Mouse (Mus musculus) adrenal gland, adult 8-10 months (tissue): Measurements from ENCODE around the gene Eya2. TPM values are rescaled to one million over a fixed set of nuclear protein-coding genes. Genes with fewer than 3 reads are reported as not detected.

ENCODE experiments used
- DNase-seq: peaks from one replicate; pipeline ENCODE4 v3.0.0; 2022
- total RNA-seq, 4 experiments: library from RNA; stranded (reverse); gene quantifications; 2 replicates each; pipeline ENCODE4 v1.2.4; 2022

Gene Eya2
- total RNA-seq, 4 experiments from 2014 or later: 2.1 to 5.0 (median 3.9) TPM

- DNase-seq: no peak
Observed at GRCm38 (mm10) chr2:165717182-165718176, 122.6 kb downstream of the Eya2 start.

DNA sequence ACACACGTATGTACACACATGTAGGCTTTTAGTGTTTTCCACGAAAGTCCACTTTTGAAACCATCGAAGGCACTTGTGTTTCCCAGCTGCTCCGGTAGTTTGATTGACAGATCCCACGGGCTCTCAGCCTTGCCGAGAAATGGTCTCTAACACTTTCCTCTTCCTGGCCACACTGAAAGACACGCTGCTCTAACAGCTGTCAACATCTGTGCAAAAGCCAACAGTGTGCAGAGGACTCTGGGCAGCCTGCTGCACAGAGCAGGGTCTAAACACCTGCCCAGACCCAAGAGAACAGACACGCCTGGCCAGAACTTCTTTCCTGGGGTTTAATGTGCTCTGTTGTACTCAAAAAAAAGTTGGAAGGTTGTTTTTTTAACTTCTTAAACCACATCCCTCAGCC is 124.5 kb downstream of the Eya2 start:
- no peak for DNase-seq

DNA sequence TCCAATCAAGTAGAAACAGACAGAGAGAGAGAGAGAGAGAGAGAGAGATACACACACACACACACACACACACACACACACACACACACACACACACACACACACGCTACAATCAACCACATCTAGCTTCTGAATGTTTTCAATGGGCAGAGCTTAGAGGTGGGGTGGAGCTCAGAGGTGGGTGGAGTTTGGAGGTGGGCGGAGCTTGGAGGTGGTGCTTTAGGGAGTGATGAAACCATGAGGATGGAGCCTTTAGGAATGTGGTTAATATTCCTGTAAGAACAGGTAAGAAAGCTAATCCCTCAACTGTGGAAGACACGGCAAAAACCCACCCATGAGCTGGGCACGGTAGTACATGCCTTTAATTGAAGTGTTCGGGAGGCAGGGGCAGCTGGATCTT is 127.1 kb downstream of the Eya2 start:
- no peak for DNase-seq

GRCm38 (mm10) chr2:165732552-165733238 is 137.9 kb downstream of the Eya2 start:
- DNase-seq: no peak

GRCm38 (mm10) chr2:165733701-165734100 is 138.9 kb downstream of the Eya2 start:
- DNase-seq: no peak

DNA sequence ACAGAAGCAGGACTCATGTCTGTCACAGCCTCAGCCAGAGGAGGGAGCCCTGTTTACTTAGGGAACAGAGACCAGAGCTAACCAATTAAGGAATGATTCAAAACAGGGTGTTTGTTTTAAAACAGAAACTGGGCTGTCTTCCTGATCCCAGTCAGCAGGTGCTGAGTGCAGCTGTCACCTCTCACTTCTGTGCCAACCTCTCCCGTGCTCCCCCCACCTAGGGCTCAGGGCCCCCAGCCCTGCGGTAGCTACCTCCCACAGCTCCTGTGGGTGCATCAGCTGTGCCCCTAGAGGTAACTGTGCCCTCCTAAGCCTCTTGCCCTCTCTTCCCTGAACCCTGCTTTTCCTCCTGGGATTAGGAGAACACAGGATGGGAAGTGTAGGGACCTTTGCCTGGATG is 141.5 kb downstream of the Eya2 start:
- no peak for DNase-seq

- DNase-seq: no peak
Observed at GRCm38 (mm10) chr2:165740381-165740780, 145.5 kb downstream of the Eya2 start.

DNA sequence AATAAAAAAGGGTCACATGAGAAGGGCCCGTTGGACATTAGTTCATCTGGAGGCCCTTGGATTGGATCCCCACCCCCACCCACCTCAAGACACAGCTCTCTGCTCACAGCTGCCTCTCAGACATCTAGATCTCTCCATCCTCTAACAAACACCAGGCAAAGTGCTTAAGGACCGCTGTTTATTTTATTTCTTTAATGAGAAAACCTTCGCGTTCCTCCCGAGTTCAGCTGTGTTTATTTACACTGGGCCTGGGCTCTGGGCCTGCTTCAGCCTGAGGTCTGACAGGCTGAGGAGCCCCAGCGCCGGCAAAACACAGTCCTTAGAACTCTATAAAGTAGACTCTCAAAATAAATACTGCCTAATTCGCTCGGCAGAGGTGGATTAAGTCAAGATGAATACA is 146.2 kb downstream of the Eya2 start:
- no peak for DNase-seq

- DNase-seq: no peak
Observed at GRCm38 (mm10) chr2:165741526-165742050, 146.8 kb downstream of the Eya2 start.

DNA sequence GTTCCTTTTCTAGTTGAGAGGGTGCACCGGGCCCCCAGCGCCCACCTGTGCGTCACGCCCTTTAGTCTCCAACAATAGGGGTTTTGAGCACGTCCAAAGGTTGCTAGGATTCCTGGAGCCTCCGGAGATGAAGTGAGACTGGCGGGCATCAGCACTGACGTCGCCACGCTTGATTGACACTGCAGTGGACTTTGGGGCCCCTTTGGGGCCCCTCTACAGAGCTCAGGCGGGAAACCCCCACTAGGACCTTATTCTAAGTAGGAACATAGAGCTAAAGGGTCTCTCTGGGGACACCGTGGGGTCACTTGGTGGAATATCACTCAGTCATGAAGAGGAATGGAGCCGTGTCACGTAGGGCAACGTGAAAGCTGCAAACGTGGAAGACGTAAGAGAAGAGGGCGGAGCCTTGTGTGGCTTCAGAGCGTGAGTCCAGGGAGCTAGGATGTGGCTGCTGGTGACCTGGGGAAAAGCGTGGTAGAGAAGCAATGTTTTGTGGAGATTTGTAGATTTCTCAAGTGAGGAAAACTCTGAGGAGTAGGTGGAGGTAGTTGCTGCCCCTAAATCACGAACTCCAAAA is 147.5 kb downstream of the Eya2 start:
- no peak for DNase-seq

- DNase-seq: no peak
Observed at GRCm38 (mm10) chr2:165745306-165746098, 150.7 kb downstream of the Eya2 start.

GRCm38 (mm10) chr2:165747975-165748374 is 153.1 kb downstream of the Eya2 start:
- no peak for DNase-seq

DNA sequence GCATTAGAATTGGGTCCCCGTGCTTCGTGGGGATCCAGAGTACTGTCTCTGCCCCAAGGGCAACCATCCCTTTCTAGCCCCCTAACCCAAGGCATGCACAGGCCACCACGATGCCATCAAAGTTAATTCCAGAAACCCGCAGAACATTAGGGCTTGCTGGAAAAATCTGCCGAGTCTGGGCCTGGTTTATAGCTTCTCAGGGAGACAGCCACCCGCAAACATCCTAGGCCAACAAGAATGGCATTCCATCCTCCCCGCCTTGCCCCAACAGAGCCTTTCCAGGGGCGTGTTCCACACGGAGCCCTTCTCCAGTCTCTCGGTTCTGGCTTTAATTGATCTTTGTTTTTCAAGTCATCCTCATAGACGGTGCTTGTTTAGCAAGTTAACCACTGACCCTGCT is 153.6 kb downstream of the Eya2 start:
- no peak for DNase-seq

GRCm38 (mm10) chr2:165751068-165751467 is 156.2 kb downstream of the Eya2 start:
- no peak for DNase-seq

- DNase-seq: no peak
Observed at GRCm38 (mm10) chr2:165752704-165753103, 157.9 kb downstream of the Eya2 start.

DNA sequence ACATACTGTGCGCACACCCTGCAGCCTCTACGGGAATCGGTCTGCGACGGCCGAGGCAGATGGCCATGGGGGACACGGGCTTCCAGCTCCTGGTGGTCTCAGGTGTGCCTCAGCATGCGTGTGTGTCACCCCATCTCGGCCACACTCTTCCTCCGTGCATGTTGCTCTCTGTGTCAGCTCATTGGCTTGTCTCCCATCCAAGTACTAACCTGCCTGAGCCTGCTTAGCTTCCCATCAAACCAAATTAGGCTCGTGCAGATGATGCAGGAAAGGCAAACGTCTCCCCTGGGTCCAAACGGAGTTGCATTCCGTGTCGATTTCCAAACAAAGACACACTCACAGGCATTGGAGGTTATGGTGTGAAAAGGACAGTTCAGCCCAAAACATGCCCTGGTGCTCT is 163.0 kb downstream of the Eya2 start:
- no peak for DNase-seq

GRCm38 (mm10) chr2:165758534-165758933 is 163.7 kb downstream of the Eya2 start:
- no peak for DNase-seq

- no peak for DNase-seq
Observed at GRCm38 (mm10) chr2:165759421-165759985, 164.7 kb downstream of the Eya2 start.

DNA sequence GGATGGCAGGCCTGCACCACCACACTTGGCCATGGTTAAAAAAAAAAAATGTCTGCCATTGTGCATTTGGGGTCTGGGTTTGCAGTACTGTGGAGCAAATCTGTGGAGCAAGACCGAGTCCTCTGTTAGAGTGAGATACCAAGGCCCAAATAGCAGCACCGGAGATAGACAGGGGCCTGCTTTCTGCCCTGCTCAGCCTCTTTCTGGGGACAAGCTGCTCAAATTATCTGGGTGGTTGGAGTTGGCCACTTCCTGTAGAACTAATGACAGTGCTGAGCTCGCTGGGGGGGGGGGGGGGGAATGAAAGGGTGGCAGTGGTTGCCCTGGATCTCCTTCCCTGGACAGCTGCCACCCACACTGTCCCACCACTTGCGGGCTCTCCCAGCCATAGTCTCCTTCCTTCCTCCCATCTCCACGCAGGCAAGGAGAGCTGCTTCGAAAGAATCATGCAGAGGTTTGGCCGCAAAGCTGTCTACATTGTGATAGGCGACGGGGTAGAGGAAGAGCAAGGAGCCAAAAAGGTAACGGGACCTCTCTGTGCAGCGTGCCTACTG is 174.1 kb downstream of the Eya2 start:
- DNase-seq: no peak

DNA sequence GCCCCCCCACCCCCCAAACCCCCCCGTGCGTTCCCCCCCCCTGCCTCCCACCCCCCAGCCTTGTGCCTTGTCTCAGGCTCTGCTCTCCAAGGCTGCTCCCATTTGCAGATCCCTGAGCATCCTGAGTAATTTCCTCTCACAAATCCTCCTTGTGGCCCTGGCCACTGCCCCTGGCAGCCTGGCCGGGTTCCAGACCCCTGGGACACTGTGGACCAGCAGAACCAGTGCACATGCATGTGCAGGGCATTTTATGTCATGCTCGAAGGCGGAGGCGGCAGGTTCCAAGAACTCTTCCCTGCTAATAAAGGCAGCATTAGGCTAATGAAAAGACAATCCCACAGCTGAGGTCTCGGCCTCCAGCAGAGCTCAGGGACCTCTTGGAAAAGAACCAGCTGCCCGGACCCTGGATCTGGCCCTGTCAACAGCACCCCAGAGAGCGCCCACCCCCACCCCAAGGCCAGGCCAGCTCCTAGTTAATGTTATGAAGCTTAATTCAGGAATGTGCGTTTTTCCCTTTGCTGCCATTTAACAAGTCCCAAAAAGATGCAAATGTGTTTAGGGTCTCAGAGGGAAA is 174.6 kb downstream of the Eya2 start:
- no peak for DNase-seq

DNA sequence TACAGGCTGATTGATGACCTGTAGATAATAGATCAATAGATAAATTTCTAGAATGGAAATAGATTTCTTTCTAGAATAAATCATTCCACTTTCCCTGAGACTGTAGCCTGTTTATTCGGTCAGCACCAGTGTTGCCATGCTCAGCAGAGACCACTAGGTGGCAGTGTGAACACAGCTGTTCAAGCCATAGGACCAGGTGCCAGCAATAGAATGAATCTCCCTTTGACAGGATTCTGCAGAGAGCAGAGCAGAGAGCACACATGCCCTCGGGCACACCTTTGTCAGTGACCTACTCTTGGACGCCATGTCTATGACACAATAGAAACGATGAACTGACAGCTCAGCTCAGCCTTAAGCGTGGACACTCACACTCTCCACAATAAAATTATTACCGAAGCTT is 184.1 kb downstream of the Eya2 start:
- peak; percentile 60 for DNase-seq
